Mouse (Mus musculus) megakaryocyte progenitor cell, adult 5-6 weeks (primary cell): Measurements from ENCODE around the gene Insc. TPM values are rescaled to one million over a fixed set of nuclear protein-coding genes. Genes with fewer than 3 reads are reported as not detected.

Experiments used
- ATAC-seq: replicated peaks from 2 replicates; pipeline ENCODE4 v1.8.0; 2016; ENCODE audit warnings: mild to moderate bottlenecking, moderate TSS enrichment, inconsistent platforms; ENCODE audit not compliant: poor library complexity
- total RNA-seq, 2 experiments: library from RNA; stranded (forward) in 1 of 2; stranded (reverse) in 1 of 2; fragments of 157-497, 149-512 nt in 1 of 2; fragments of 200-1000 nt in 1 of 2; gene quantifications; 2 replicates each; pipeline versions ENCODE4 v1.2.3 to v1.2.4; 2015 to 2017

Gene Insc
- total RNA-seq, 2 experiments from 2014 or later: not detected

- no peak for ATAC-seq
Measured at GRCm38 (mm10) chr7:114896966-114897697, 153.6 kb downstream of the Insc start.

Other genes starting within 250 kb of the Insc start
- 3.1 and 4.0 TPM in 2 replicates for gene Cyp2r1, start 180.7 kb upstream of the Insc start, total RNA-seq (2015)
- gene Cyp2r1, start 180.7 kb upstream of the Insc start, total RNA-seq (2017): 0.58 and 0.71 TPM in 2 replicates
- gene Calca, start 107.3 kb upstream of the Insc start, total RNA-seq (2015): not detected in 2 replicates
- gene Calca, start 107.3 kb upstream of the Insc start, total RNA-seq (2017): not detected in 2 replicates
- not detected in 2 replicates for gene Calcb, start 25.1 kb upstream of the Insc start, total RNA-seq (2015)
- gene Calcb, start 25.1 kb upstream of the Insc start, total RNA-seq (2017): not detected in 2 replicates